Mouse (Mus musculus): Measurements from ENCODE around the gene Rps7. TPM values are rescaled to one million over a fixed set of nuclear protein-coding genes. Genes with fewer than 3 reads are reported as not detected.
A peak's percentile ranks its signal among the peaks of the same experiment; 100 is the strongest.

Gene Rps7
- polyA plus RNA-seq, 1 experiment from 2014 or later = 682 TPM

GRCm38 (mm10) chr12:28607546-28608305, 28.0 kb downstream of the Rps7 start:
- no peaks in the 10 kb centered on the region for H3K9me3 ChIP-seq
- H3K27ac ChIP-seq = no peak overlapping the region
- no peak; the same call in 1 of the 2 replicates for ATAC-seq (ENCODE audit: low FRiP score, low read depth)
- no peak overlapping the region for H3K9ac ChIP-seq
- H3K27me3 ChIP-seq = no peaks in the 10 kb centered on the region; the same call in 1 of the 2 replicates
- H3K36me3 ChIP-seq = no peaks in the 10 kb centered on the region
- H3K4me2 ChIP-seq (replicated peaks) = no peak overlapping the region
- WGBS = 50% methylated on average over 17 of the region's 17 CpGs
- no peak overlapping the region for H3K4me3 ChIP-seq
- H3K4me1 ChIP-seq = peaks cover 9% of the 10 kb centered on the region; the same call in 1 of the 2 replicates

GRCm38 (mm10) chr12:28603494-28603893, 32.3 kb downstream of the Rps7 start:
- no peaks in the 10 kb centered on the region for H3K36me3 ChIP-seq
- 57% methylated on average over 1 of the region's 1 CpGs for WGBS

GRCm38 (mm10) chr12:28602259-28602658, 33.5 kb downstream of the Rps7 start:
- 23% methylated on average over 4 of the region's 4 CpGs for WGBS

More at GRCm38 (mm10) chr12:28603494-28603893, 32.3 kb downstream of the Rps7 start:
- no peak for ATAC-seq (ENCODE audit: low FRiP score, low read depth)
- H3K4me3 ChIP-seq = no peak overlapping the region
- H3K27me3 ChIP-seq = no peaks in the 10 kb centered on the region; the same call in 1 of the 2 replicates
- H3K9ac ChIP-seq = no peak overlapping the region
- H3K4me1 ChIP-seq = peaks cover 9% of the 10 kb centered on the region; the same call in 1 of the 2 replicates
- no peak overlapping the region for H3K4me2 ChIP-seq (replicated peaks)
- no peaks in the 10 kb centered on the region for H3K9me3 ChIP-seq
- no peak overlapping the region for H3K27ac ChIP-seq

GRCm38 (mm10) chr12:28598526-28598991, 37.2 kb downstream of the Rps7 start:
- H3K27ac ChIP-seq = no peak overlapping the region
- no peaks in the 10 kb centered on the region for H3K36me3 ChIP-seq
- H3K27me3 ChIP-seq = no peaks in the 10 kb centered on the region; the same call in 1 of the 2 replicates
- H3K4me3 ChIP-seq = no peak overlapping the region
- no peaks in the 10 kb centered on the region for H3K4me1 ChIP-seq
- H3K9me3 ChIP-seq = no peaks in the 10 kb centered on the region
- 58% methylated on average over 2 of the region's 2 CpGs for WGBS
- H3K4me2 ChIP-seq (replicated peaks) = no peak overlapping the region
- H3K9ac ChIP-seq = no peak overlapping the region
- ATAC-seq (ENCODE audit: low FRiP score, low read depth) = no peak

More at GRCm38 (mm10) chr12:28602259-28602658, 33.5 kb downstream of the Rps7 start:
- Histone ChIP-seq H3K9ac (no peak overlapping the region), H3K36me3 (no peaks in the 10 kb centered on the region), H3K27ac (no peak overlapping the region), H3K4me2 (replicated peaks) (no peak overlapping the region), H3K9me3 (no peaks in the 10 kb centered on the region), H3K4me3 (no peak overlapping the region), H3K4me1 (no peaks in the 10 kb centered on the region), H3K27me3 (no peaks in the 10 kb centered on the region; the same call in 1 of the 2 replicates)
- no peak for ATAC-seq (ENCODE audit: low FRiP score, low read depth)

DNA sequence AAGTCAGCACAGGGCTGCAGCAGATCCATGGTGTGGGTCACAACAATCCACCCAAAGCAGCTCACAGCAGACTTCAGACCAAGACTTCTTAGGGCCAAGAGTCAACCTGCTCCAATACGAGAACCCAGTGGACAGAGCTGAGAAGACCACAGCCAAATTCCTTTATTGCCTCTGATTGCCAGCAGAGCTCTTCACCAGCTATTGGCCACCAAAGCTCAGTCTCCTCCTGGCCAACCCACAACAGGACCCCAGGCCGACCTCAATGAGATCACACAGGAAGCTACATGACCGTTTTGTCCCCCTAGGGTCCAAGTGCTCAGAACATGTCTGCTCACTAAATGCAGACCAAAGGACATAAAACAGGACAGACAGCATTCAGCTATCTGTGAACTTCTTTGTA, 37.6 kb downstream of the Rps7 start:
- no peaks in the 10 kb centered on the region for H3K36me3 ChIP-seq
- no peak for ATAC-seq (ENCODE audit: low FRiP score, low read depth)
- no peaks in the 10 kb centered on the region for H3K4me1 ChIP-seq
- no peak overlapping the region for H3K9ac ChIP-seq
- no peak overlapping the region for H3K4me3 ChIP-seq
- H3K27ac ChIP-seq = no peak overlapping the region
- H3K27me3 ChIP-seq = no peaks in the 10 kb centered on the region; the same call in 1 of the 2 replicates
- H3K9me3 ChIP-seq = no peaks in the 10 kb centered on the region
- 46% methylated on average over 3 of the region's 3 CpGs for WGBS
- no peak overlapping the region for H3K4me2 ChIP-seq (replicated peaks)

DNA sequence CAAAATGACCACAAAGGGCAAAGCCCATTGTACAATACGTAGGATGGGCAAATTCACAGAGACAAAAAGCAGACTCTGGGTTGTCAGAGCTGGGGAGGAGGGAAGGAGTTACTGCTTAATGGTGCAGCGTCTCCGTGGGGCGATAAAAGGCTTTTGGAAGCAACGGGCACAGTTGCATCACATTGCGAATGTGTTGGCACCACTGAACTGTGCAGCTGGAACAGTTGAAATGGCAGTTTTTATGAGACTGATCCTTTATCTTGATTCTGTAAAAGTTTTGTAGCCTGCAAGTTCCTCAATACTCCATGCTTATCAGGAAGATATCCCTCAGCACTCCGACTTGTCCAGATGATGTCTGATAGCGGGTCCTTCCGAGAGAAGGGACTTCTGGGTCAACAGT, 38.1 kb downstream of the Rps7 start:
- ATAC-seq (ENCODE audit: low FRiP score, low read depth) = no peak
- no peak overlapping the region for H3K4me3 ChIP-seq
- no peaks in the 10 kb centered on the region; the same call in 1 of the 2 replicates for H3K27me3 ChIP-seq
- 80% methylated on average over 9 of the region's 9 CpGs for WGBS
- H3K4me2 ChIP-seq (replicated peaks) = no peak overlapping the region
- H3K36me3 ChIP-seq = no peaks in the 10 kb centered on the region
- H3K9ac ChIP-seq = no peak overlapping the region
- no peak overlapping the region for H3K27ac ChIP-seq
- no peaks in the 10 kb centered on the region for H3K4me1 ChIP-seq
- no peaks in the 10 kb centered on the region for H3K9me3 ChIP-seq

DNA sequence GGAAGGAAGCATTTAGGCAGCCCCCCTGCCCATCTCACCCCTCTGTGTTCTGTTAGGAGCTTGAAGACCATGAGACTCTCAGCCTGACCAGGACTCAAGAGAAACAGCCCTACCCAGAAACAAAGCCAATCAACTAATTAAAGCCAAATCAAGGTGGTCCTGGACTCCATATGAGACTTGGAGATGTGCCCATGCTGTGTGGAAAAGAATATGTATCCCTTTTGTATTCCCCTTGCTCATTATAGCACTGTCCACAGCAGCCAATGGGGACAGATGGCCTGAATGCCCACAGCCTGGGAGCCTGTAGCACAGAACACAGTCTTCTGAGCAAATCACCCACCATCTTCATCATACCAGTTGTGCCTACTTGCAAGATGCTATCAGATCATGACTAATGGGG, 38.9 kb downstream of the Rps7 start:
- Histone ChIP-seq H3K36me3 (no peaks in the 10 kb centered on the region), H3K9me3 (no peaks in the 10 kb centered on the region), H3K4me3 (no peak overlapping the region), H3K9ac (no peak overlapping the region), H3K4me2 (replicated peaks) (no peak overlapping the region), H3K27me3 (no peaks in the 10 kb centered on the region), H3K4me1 (no peaks in the 10 kb centered on the region), H3K27ac (no peak overlapping the region)
- no peak for ATAC-seq (ENCODE audit: low FRiP score, low read depth)

- no peaks in the 10 kb centered on the region for H3K9me3 ChIP-seq
- H3K36me3 ChIP-seq = no peaks in the 10 kb centered on the region
- WGBS = 48% methylated on average over 13 of the region's 13 CpGs
- no peak overlapping the region for H3K4me3 ChIP-seq
- H3K27me3 ChIP-seq = peaks cover 29% of the 10 kb centered on the region; the same call in 1 of the 2 replicates
- H3K9ac ChIP-seq = no peak overlapping the region
- no peak for ATAC-seq (ENCODE audit: low FRiP score, low read depth)
- 0 out of 2 replicates have a peak, but pooled peaks cover 5% of the 10 kb centered on the region for H3K4me1 ChIP-seq
- H3K4me2 ChIP-seq (replicated peaks) = no peak overlapping the region
- H3K27ac ChIP-seq = no peak overlapping the region
Observed at GRCm38 (mm10) chr12:28590428-28590827, 45.3 kb downstream of the Rps7 start.

- Histone ChIP-seq H3K4me3 (peak overlapping the region; percentile 52), H3K36me3 (no peaks in the 10 kb centered on the region), H3K9ac (peak overlapping the region; percentile 63), H3K9me3 (no peaks in the 10 kb centered on the region), H3K4me1 (0 out of 2 replicates have a peak, but pooled peaks cover 5% of the 10 kb centered on the region), H3K4me2 (replicated peaks) (peak overlapping the region; percentile 68), H3K27ac (no peak overlapping the region), H3K27me3 (peaks cover 29% of the 10 kb centered on the region; the same call in 1 of the 2 replicates)
- peak; percentile 90 for ATAC-seq (ENCODE audit: low FRiP score, low read depth)
- 9% methylated on average over 24 of the region's 24 CpGs for WGBS
Observed at GRCm38 (mm10) chr12:28589090-28589868, 46.5 kb downstream of the Rps7 start.

- Histone ChIP-seq H3K4me1 (0 out of 2 replicates have a peak, but pooled peaks cover 5% of the 10 kb centered on the region), H3K4me2 (replicated peaks) (no peak overlapping the region), H3K9ac (no peak overlapping the region), H3K4me3 (no peak overlapping the region), H3K27me3 (peaks cover 29% of the 10 kb centered on the region; the same call in 1 of the 2 replicates), H3K9me3 (no peaks in the 10 kb centered on the region), H3K27ac (no peak overlapping the region), H3K36me3 (no peaks in the 10 kb centered on the region)
- 81% methylated on average over 6 of the region's 6 CpGs for WGBS
- ATAC-seq (ENCODE audit: low FRiP score, low read depth) = no peak
Observed at GRCm38 (mm10) chr12:28587949-28588348, 47.8 kb downstream of the Rps7 start.

GRCm38 (mm10) chr12:28584036-28584435, 51.7 kb downstream of the Rps7 start:
- H3K4me3 ChIP-seq = no peak overlapping the region
- ATAC-seq (ENCODE audit: low FRiP score, low read depth) = no peak
- no peaks in the 10 kb centered on the region for H3K9me3 ChIP-seq
- H3K27ac ChIP-seq = no peak overlapping the region
- no peak overlapping the region for H3K9ac ChIP-seq
- no peaks in the 10 kb centered on the region for H3K36me3 ChIP-seq
- peaks cover 12% of the 10 kb centered on the region; the same call in 1 of the 2 replicates for H3K27me3 ChIP-seq
- 55% methylated on average over 3 of the region's 3 CpGs for WGBS
- H3K4me2 ChIP-seq (replicated peaks) = no peak overlapping the region
- no peaks in the 10 kb centered on the region for H3K4me1 ChIP-seq

DNA sequence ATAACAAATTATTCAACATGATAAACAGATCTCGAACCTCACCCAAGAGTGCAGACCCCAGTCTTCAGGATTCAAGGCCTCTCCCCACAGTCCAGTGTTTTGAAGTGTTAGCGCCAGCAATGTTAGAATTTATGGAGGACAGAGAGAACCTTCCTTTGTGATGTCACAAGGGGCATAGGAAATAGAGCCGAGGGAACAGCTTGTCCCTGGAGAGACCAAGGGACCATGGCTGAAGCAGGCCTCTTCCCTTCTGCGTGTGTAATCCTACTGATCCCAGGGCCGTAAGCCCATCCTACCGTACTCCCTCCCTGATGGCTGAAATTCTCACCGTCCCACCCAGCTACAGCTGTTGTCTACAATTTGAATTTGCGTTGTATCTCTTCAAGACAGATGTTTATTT, 53.3 kb downstream of the Rps7 start, which contains the start of gene Allc:
TSS of gene Allc (minus strand) at position 101 of the 400 bp plus-strand sequence.
- H3K4me1 ChIP-seq = no peaks in the 10 kb centered on the region
- no peaks in the 10 kb centered on the region for H3K36me3 ChIP-seq
- 84% methylated on average over 8 of the region's 8 CpGs for WGBS
- no peaks in the 10 kb centered on the region for H3K27me3 ChIP-seq
- no peak within 1 kb of the TSS for H3K4me2 ChIP-seq (replicated peaks)
- H3K27ac ChIP-seq = no peak within 1 kb of the TSS
- no peak for ATAC-seq (ENCODE audit: low FRiP score, low read depth)
- no peak within 1 kb of the TSS for H3K4me3 ChIP-seq
- no peaks in the 10 kb centered on the region for H3K9me3 ChIP-seq
- H3K9ac ChIP-seq = no peak within 1 kb of the TSS

Data from limb, embryonic 13.5 days (tissue).